Mouse (Mus musculus) neural tube, embryonic 15.5 days (tissue): ENCODE data around the gene Adgrg5. TPM values are rescaled to one million over a fixed set of nuclear protein-coding genes. Genes with fewer than 3 reads are reported as not detected.

ENCODE experiments used
- ATAC-seq: fragments of 200-750 bp; cut with Nextera tagmentation; 2 replicates; pipeline ENCODE4 v1.8.0; 2017; ENCODE audit warnings: mild to moderate bottlenecking, moderate TSS enrichment, moderate library complexity; ENCODE audit not compliant: low FRiP score
- H3K27ac ChIP-seq: fragments of 300-500 bp; sonication (generic); replicated peaks from 2 replicates; pipeline ENCODE4 v1.5.1; 2015; ENCODE audit warnings: mild to moderate bottlenecking, inconsistent platforms
- H3K27me3 ChIP-seq: fragments of 300-500 bp; sonication (generic); replicated peaks from 2 replicates; pipeline ENCODE4 v1.6.1; 2015; ENCODE audit warnings: inconsistent platforms
- H3K36me3 ChIP-seq: fragments of 300-500 bp; sonication (generic); 2 replicates; pipeline ENCODE4 v1.6.1; 2015; ENCODE audit warnings: inconsistent platforms
- H3K4me1 ChIP-seq: fragments of 300-500 bp; sonication (generic); 2 replicates; pipeline ENCODE4 v1.6.1; 2015; ENCODE audit warnings: inconsistent platforms
- H3K4me2 ChIP-seq: fragments of 300-500 bp; sonication (generic); 2 replicates; pipeline ENCODE4 v1.6.1; 2015; ENCODE audit warnings: inconsistent platforms, mild to moderate bottlenecking, moderate library complexity
- H3K4me3 ChIP-seq: fragments of 300-500 bp; sonication (generic); replicated peaks from 2 replicates; pipeline ENCODE4 v1.5.1; 2015; ENCODE audit warnings: mild to moderate bottlenecking, inconsistent platforms
- H3K9ac ChIP-seq: fragments of 300-500 bp; sonication (generic); replicated peaks from 2 replicates; pipeline ENCODE4 v1.6.1; 2015; ENCODE audit warnings: mild to moderate bottlenecking, inconsistent platforms
- H3K9me3 ChIP-seq: fragments of 300-500 bp; sonication (generic); replicated peaks from 2 replicates; pipeline ENCODE4 v1.6.1; 2016; ENCODE audit warnings: inconsistent platforms
- WGBS: fragments of 180-500 bp; shearing (Covaris S2); methylation state at CpG from one replicate; pipeline ENCODE4 v1.1.7; 2015; ENCODE audit warnings: mixed read lengths; 5-methylcytosine and 5-hydroxymethylcytosine counted together
- polyA plus RNA-seq: library from polyadenylated mRNA; unstranded; fragments of >200 nt; fragmentation: Nextera tagmentation; extraction: Ambion mirVana; gene quantifications from 2 replicates; pipeline ENCODE4 v1.2.1, GENCODE M21; 2015

Gene Adgrg5
- polyA plus RNA-seq, 1 experiment from 2014 or later = 0.28 TPM

GRCm38 (mm10) chr8:94986676-94987075 lies 63.2 kb downstream of the Adgrg5 start:
- H3K27me3 ChIP-seq = no peaks in the 10 kb centered on the region
- peaks cover 60% of the 10 kb centered on the region for H3K4me1 ChIP-seq
- no peak for ATAC-seq
- H3K36me3 ChIP-seq = no peaks in the 10 kb centered on the region
- H3K9me3 ChIP-seq = no peaks in the 10 kb centered on the region
- H3K4me2 ChIP-seq = peak overlapping the region; percentile 26
- H3K27ac ChIP-seq = 0 out of 2 replicates have a peak overlapping the region, but pooled peaks have one; percentile 37
- H3K9ac ChIP-seq = no peak overlapping the region
- no peak overlapping the region for H3K4me3 ChIP-seq
- WGBS = 23% methylated on average over 5 of the region's 5 CpGs

DNA sequence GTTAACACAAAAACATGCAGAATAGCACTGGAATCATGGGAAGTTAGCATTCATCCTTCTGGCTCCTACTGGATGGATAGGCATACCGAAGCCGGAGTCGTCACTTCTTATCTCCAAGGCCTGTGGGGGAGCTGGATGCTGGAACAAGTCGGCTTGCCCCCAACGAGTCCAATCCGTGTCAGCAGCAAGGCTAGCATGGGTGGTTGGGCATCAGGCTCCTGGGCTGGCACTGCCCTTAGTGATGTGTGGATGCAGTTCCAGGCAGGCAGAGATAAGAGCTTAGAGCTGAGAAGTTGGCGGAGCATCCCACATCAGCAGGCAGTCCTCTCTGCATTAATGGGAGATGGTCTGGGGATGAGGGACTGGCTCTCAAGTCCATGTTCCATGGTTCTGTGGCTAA lies 64.1 kb downstream of the Adgrg5 start:
- Histone ChIP-seq H3K4me2 (no peak overlapping the region; the same call in 1 of the 2 replicates), H3K4me1 (peaks cover 60% of the 10 kb centered on the region), H3K9me3 (no peaks in the 10 kb centered on the region), H3K9ac (no peak overlapping the region), H3K4me3 (no peak overlapping the region), H3K36me3 (no peaks in the 10 kb centered on the region), H3K27me3 (no peaks in the 10 kb centered on the region), H3K27ac (no peak overlapping the region)
- ATAC-seq = no peak
- 84% methylated on average over 7 of the region's 7 CpGs for WGBS

DNA sequence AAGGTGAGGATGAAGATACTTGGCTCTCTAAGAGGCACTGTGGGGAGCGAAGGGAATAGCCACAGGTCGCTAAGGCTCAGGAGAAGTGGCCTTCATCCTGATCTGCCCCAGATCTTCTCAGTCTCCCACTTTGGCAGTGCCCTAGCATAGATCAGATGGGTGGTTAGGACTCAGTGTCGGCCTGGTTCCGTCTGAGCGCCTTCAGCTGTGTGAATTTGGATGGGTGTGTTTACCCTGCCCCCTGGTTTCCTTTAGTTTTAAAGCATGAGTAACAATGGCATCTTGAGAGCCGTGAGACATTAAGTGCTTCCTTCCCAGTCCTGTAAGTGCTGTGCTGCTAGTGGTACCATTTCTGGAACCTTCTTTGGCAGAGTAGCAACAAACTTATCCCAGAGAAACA lies 65.1 kb downstream of the Adgrg5 start:
- WGBS = 80% methylated on average over 6 of the region's 6 CpGs
- no peak overlapping the region for H3K27ac ChIP-seq
- H3K4me1 ChIP-seq = peaks cover 60% of the 10 kb centered on the region
- H3K9me3 ChIP-seq = no peaks in the 10 kb centered on the region
- H3K9ac ChIP-seq = no peak overlapping the region
- H3K27me3 ChIP-seq = no peaks in the 10 kb centered on the region
- no peak for ATAC-seq
- no peak overlapping the region for H3K4me2 ChIP-seq
- no peaks in the 10 kb centered on the region for H3K36me3 ChIP-seq
- H3K4me3 ChIP-seq = no peak overlapping the region

DNA sequence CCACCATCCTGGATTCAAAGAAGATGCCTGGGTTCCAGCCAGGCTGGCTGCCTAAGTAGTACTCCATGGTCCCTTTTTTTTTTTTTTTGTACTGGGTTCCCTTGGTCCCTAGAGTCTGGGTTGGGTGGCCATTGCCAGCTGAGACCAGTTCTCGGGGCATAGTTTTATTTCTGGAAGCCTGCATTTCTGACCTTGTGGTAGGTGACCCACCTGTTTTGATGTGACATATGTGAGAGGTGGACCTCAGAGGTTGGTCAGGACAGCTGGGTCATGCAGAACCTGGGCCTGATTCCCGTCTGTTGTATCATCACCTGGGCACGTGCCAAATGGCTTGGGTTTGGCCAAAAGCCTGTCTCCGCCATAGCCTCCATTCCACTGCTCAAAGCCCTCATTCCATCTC lies 66.2 kb downstream of the Adgrg5 start:
- ATAC-seq = no peak
- WGBS = 85% methylated on average over 4 of the region's 4 CpGs

GRCm38 (mm10) chr8:94990598-94991453 lies 67.3 kb downstream of the Adgrg5 start:
- no peak for ATAC-seq
- no peak overlapping the region for H3K4me3 ChIP-seq
- H3K27ac ChIP-seq = 0 out of 2 replicates have a peak overlapping the region, but pooled peaks have one; percentile 91
- no peaks in the 10 kb centered on the region for H3K36me3 ChIP-seq
- H3K27me3 ChIP-seq = no peaks in the 10 kb centered on the region
- no peak overlapping the region for H3K4me2 ChIP-seq
- no peaks in the 10 kb centered on the region for H3K9me3 ChIP-seq
- peaks cover 69% of the 10 kb centered on the region for H3K4me1 ChIP-seq
- 73% methylated on average over 11 of the region's 11 CpGs for WGBS
- no peak overlapping the region for H3K9ac ChIP-seq

More for the DNA sequence above, 66.2 kb downstream of the Adgrg5 start:
- peaks cover 60% of the 10 kb centered on the region for H3K4me1 ChIP-seq
- H3K9ac ChIP-seq = no peak overlapping the region
- H3K9me3 ChIP-seq = no peaks in the 10 kb centered on the region
- H3K27me3 ChIP-seq = no peaks in the 10 kb centered on the region
- H3K36me3 ChIP-seq = no peaks in the 10 kb centered on the region
- H3K4me3 ChIP-seq = no peak overlapping the region
- no peak overlapping the region for H3K27ac ChIP-seq
- no peak overlapping the region for H3K4me2 ChIP-seq

DNA sequence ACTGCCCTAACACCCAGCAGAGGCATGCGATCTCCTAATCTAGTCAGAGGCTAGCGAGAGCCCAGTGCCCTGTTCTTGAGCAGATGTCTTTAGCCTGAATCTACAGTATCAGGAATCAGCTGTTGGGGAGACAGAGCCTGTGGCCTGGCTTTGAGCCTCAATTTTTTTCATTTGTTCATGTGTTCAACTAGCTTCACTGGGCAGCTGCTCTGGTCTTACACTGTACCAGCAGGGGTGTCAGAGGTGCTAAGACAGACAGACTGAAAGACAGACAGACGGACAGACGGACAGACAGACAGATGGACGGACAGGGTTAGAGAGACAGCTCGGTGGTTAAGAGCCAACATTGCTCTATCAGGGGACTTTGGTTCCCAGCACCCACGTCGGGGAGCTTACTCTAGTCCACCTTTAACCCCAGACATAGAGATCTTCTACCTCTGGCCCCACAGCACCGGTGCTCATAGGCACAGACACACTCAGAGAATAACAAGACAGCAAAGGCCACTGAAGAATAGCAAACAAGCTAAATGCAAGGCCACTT lies 68.0 kb downstream of the Adgrg5 start:
- no peak for ATAC-seq
- peaks cover 70% of the 10 kb centered on the region for H3K4me1 ChIP-seq
- H3K27me3 ChIP-seq = no peaks in the 10 kb centered on the region
- H3K4me2 ChIP-seq = no peak overlapping the region
- H3K9me3 ChIP-seq = no peaks in the 10 kb centered on the region
- H3K4me3 ChIP-seq = no peak overlapping the region
- no peak overlapping the region for H3K9ac ChIP-seq
- 87% methylated on average over 9 of the region's 9 CpGs for WGBS
- no peaks in the 10 kb centered on the region for H3K36me3 ChIP-seq
- H3K27ac ChIP-seq = peak overlapping the region; percentile 91

GRCm38 (mm10) chr8:94992010-94992409 lies 68.5 kb downstream of the Adgrg5 start:
- H3K9ac ChIP-seq = no peak overlapping the region
- peaks cover 70% of the 10 kb centered on the region for H3K4me1 ChIP-seq
- no peak for ATAC-seq
- peak overlapping the region; percentile 91 for H3K27ac ChIP-seq
- no peak overlapping the region for H3K4me3 ChIP-seq
- no peaks in the 10 kb centered on the region for H3K9me3 ChIP-seq
- no peaks in the 10 kb centered on the region for H3K36me3 ChIP-seq
- WGBS = 62% methylated on average over 4 of the region's 4 CpGs
- H3K4me2 ChIP-seq = no peak overlapping the region
- no peaks in the 10 kb centered on the region for H3K27me3 ChIP-seq

GRCm38 (mm10) chr8:94992534-94992933 lies 69.0 kb downstream of the Adgrg5 start:
- H3K4me1 ChIP-seq = peaks cover 70% of the 10 kb centered on the region
- H3K4me3 ChIP-seq = no peak overlapping the region
- H3K36me3 ChIP-seq = no peaks in the 10 kb centered on the region
- WGBS = 24% methylated on average over 5 of the region's 5 CpGs
- no peak overlapping the region for H3K9ac ChIP-seq
- no peak for ATAC-seq
- H3K27ac ChIP-seq = peak overlapping the region; percentile 91
- H3K4me2 ChIP-seq = 0 out of 2 replicates have a peak overlapping the region, but pooled peaks have one; percentile 6
- no peaks in the 10 kb centered on the region for H3K27me3 ChIP-seq
- H3K9me3 ChIP-seq = no peaks in the 10 kb centered on the region

Other genes starting within 250 kb of the Adgrg5 start
- 3.9 and 8.6 TPM in 2 replicates for gene Pllp, start 227.4 kb upstream of the Adgrg5 start, polyA plus RNA-seq
- 0.10 TPM in 1 of 2 replicates, not detected in the other for gene Ccl22, start 178.1 kb upstream of the Adgrg5 start, polyA plus RNA-seq
- 56.7 and 57.0 TPM in 2 replicates for gene Cx3cl1, start 151.7 kb upstream of the Adgrg5 start, polyA plus RNA-seq
- gene Ccl17, start 113.2 kb upstream of the Adgrg5 start, polyA plus RNA-seq = 0.92 and 1.1 TPM in 2 replicates
- gene Coq9, start 85.4 kb upstream of the Adgrg5 start, polyA plus RNA-seq = 61.4 and 66.6 TPM in 2 replicates
- 177 and 195 TPM in 2 replicates for gene Ciapin1, start 85.3 kb upstream of the Adgrg5 start, polyA plus RNA-seq
- 117 and 122 TPM in 2 replicates for gene Polr2c, start 66.2 kb upstream of the Adgrg5 start, polyA plus RNA-seq
- 100 and 116 TPM in 2 replicates for gene Dok4, start 47.4 kb upstream of the Adgrg5 start, polyA plus RNA-seq
- 6.2 and 13.2 TPM in 2 replicates for gene Ccdc102a, start 5.6 kb upstream of the Adgrg5 start, polyA plus RNA-seq
- 80.9 and 96.9 TPM in 2 replicates for gene Adgrg1, start 51.1 kb downstream of the Adgrg5 start, polyA plus RNA-seq
- 0.95 and 4.7 TPM in 2 replicates for gene Adgrg3, start 94.0 kb downstream of the Adgrg5 start, polyA plus RNA-seq
- 1.2 and 1.8 TPM in 2 replicates for gene Drc7, start 131.4 kb downstream of the Adgrg5 start, polyA plus RNA-seq
- gene Katnb1, start 157.5 kb downstream of the Adgrg5 start, polyA plus RNA-seq = 41.5 and 43.3 TPM in 2 replicates